Mouse (Mus musculus): ENCODE measurements around the gene Bud31.

DNA sequence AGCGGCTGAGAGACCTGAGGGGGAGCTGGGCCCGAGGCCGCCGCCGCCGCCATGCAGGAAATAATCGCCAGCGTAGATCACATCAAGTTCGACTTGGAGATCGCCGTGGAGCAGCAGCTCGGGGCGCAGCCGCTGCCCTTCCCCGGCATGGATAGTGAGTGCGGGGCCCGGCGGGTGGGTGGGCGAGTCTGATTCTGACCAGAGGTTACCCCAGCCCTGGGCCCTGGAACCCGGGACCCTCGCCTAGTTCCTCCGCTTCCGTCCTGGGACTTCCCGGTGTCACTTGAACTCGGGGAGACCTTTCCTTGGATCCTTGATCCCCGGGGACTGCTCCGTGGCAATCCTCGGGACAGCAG lies 27.1 kb downstream of the Bud31 start:
- TF ChIP-seq CTCF (IDR thresholded peaks at IDR 0.05; ENCODE audit: extremely low read depth, insufficient read depth, insufficient read length, insufficient replicate concordance) (no peak), POLR2A (IDR thresholded peaks at IDR 0.05; ENCODE audit: low read depth, low read length) (no peak)
